Mouse (Mus musculus) urinary bladder, adult 18-20 months (tissue): ENCODE measurements around the gene Ldlrad3.

ENCODE experiments used
- DNase-seq, 2 experiments: peaks; one replicate each; pipeline ENCODE4 v3.0.0; 2022; ENCODE audit warnings: low spot score in 2 of 2, mixed read lengths in 2 of 2

Gene Ldlrad3

DNA sequence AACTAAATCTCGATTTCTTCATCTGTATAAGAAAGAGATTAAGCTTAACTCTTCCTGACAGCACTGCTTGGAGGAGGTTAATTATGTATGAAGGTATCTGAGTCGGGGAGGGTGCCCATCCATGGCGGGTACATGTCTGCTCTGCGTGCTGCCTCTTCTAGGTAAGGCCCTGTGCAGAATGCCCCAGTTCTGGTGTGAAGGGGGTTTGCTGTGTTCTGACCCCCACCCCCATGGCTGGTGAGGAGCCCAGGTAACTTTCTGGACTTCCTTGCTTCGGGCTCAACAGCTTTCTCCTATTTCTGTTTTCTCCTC, 279.9 kb downstream of the Ldlrad3 start:
- no peak for DNase-seq

DNA sequence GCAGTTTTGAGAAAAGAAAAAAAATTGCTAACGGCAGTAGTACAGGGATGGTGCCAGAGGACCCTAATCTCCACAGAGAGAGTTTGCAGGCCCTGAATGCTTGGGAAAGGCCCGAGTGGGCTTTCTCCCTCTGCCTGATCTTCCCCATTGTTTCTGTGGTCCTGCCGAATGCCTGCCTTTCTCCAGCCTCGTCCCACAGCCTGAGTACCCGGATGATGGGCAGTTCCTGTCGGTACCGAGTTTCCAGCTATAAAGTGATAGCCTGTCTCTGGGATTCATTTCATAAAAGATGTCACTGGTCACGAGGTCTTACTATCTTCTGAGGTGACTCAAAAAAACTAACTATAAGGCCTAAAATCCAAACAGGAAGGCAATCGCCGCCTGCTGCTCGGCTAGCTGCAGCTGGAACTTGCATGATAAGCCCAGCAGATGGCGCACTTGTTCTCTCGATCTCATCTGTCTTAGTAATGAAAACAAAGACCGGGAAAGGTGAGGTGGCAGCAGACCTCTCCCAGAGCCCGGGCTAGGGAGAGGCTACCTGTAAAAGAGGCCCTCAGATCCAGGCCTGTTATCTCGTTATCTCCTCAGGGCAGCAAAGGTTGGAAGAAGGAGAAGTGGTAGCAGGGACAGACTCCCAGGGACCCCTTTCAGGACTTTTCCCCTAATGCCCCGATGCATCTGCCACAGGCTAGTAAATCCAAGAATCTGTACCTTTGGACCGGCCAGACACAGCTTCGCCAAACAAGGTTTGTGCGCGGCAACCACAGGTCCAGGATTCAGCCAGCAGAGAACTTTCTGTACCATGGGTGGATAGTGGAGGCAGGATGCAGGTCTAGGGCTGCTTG, 280.4 kb downstream of the Ldlrad3 start:
- DNase-seq: peak; percentile 55 to 62

DNA sequence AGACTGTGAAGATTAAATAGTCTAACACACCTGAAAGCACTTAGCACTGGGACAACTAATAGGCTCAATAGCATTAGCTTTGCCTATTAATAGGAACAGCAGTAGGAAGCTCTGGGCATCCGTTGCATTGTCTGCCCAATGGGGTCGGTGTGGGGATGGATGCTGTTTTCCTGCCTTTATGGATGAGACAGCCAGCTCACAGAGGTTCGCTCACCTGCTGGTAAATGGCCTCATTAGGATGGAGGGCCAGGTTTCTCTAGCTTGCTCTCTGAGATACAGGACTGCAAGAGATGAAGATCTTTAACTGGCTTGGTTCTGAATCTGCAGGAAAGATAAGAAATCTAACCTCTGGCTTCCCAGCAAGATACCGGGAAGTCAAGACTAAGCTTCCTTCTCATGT, 284.0 kb downstream of the Ldlrad3 start:
- DNase-seq: no peak
